Mouse (Mus musculus) stomach, embryonic 16.5 days (tissue): ENCODE results near the gene Trp53. TPM values are rescaled to one million over a fixed set of nuclear protein-coding genes. Genes with fewer than 3 reads are reported as not detected.
A peak's percentile ranks its signal among the peaks of the same experiment; 100 is the strongest.
"Not testable (repeated sequence)": the region's sequence is repeated elsewhere in the genome, so short reads cannot be mapped to it uniquely, and the experiment has no call there.

Source experiments
- ATAC-seq: fragments of 200-750 bp; cut with Nextera tagmentation; 2 replicates; pipeline ENCODE4 v1.8.0; 2017; ENCODE audit warnings: moderate number of reproducible peaks, moderate TSS enrichment; ENCODE audit not compliant: insufficient read depth, low FRiP score
- H3K27ac ChIP-seq: fragments of 300-500 bp; sonication (generic); 2 replicates; pipeline ENCODE4 v1.5.1; 2014; ENCODE audit warnings: low read length
- H3K27me3 ChIP-seq: fragments of 300-500 bp; sonication (generic); 2 replicates; pipeline ENCODE4 v1.6.1; 2014; ENCODE audit warnings: low read length, control low read depth, mixed read lengths; ENCODE audit not compliant: control insufficient read depth, insufficient read depth
- H3K36me3 ChIP-seq: fragments of 300-500 bp; sonication (generic); 2 replicates; pipeline ENCODE4 v1.6.1; 2014; ENCODE audit warnings: low read length; ENCODE audit not compliant: control insufficient read depth, insufficient read depth
- H3K4me1 ChIP-seq: fragments of 300-500 bp; sonication (generic); 2 replicates; pipeline ENCODE4 v1.6.1; 2014; ENCODE audit warnings: low read length, control low read depth, mixed read lengths; ENCODE audit not compliant: control insufficient read depth, insufficient read depth
- H3K4me2 ChIP-seq: fragments of 300-500 bp; sonication (generic); 2 replicates; pipeline ENCODE4 v1.6.1; 2014; ENCODE audit warnings: low read depth, low read length, mixed read lengths
- H3K4me3 ChIP-seq: fragments of 300-500 bp; sonication (generic); replicated peaks from 2 replicates; pipeline ENCODE4 v1.5.1; 2014; ENCODE audit warnings: mild to moderate bottlenecking, low read length
- H3K9ac ChIP-seq: fragments of 300-500 bp; sonication (generic); 2 replicates; pipeline ENCODE4 v1.6.1; 2014; ENCODE audit warnings: low read length
- H3K9me3 ChIP-seq: fragments of 300-500 bp; sonication (generic); replicated peaks from 2 replicates; pipeline ENCODE4 v1.6.1; 2016; ENCODE audit warnings: low read length, control low read depth; ENCODE audit not compliant: control insufficient read depth
- WGBS: fragments of 180-500 bp; shearing (Covaris S2); extraction: QIAGEN DNeasy Blood & Tissue Kit; methylation state at CpG from one replicate; pipeline ENCODE4 v1.1.7; 2014; 5-methylcytosine and 5-hydroxymethylcytosine counted together
- polyA plus RNA-seq: library from polyadenylated mRNA; unstranded; fragments of >200 nt; fragmentation: Nextera tagmentation; extraction: Ambion mirVana; gene quantifications from 2 replicates; pipeline ENCODE4 v1.2.1, GENCODE M21; 2015

Trp53 gene
- 118 and 120 TPM in 2 replicates for polyA plus RNA-seq

GRCm38 (mm10) chr11:69580091-69580514, at the start of gene Trp53, which contains the start of gene Wrap53:
TSS of gene Trp53 (plus strand) at chr11:69580359.
TSS of gene Wrap53 (minus strand) at chr11:69580255.
- Histone ChIP-seq H3K4me1 (peaks cover 26% of the 10 kb centered on the region), H3K27me3 (no peaks in the 10 kb centered on the region), H3K4me2 (peak within 1 kb of the TSS; percentile 72), H3K36me3 (no peaks in the 10 kb centered on the region), H3K9ac (peak within 1 kb of the TSS; percentile 90), H3K9me3 (no peaks in the 10 kb centered on the region), H3K27ac (peak within 1 kb of the TSS; percentile 97), H3K4me3 (peak within 1 kb of the TSS; percentile 87)
- ATAC-seq, result peak; percentile 70
- WGBS, result under 1% methylated on average over 13 of the region's 13 CpGs

GRCm38 (mm10) chr11:69530755-69531154, 49.4 kb upstream of the Trp53 start:
- H3K9me3 ChIP-seq, H3K4me3 ChIP-seq, H3K27me3 ChIP-seq, ATAC-seq, H3K36me3 ChIP-seq, H3K4me2 ChIP-seq, H3K4me1 ChIP-seq, H3K27ac ChIP-seq, H3K9ac ChIP-seq: not testable (repeated sequence)
- whole genome bisulfite sequencing, result 87% methylated on average over 6 of the region's 6 CpGs

GRCm38 (mm10) chr11:69532480-69533150, 47.5 kb upstream of the Trp53 start:
- WGBS, result 76% methylated on average over 7 of the region's 7 CpGs

GRCm38 (mm10) chr11:69534990-69535389, 45.2 kb upstream of the Trp53 start:
- H3K4me2 ChIP-seq, result no peak overlapping the region
- 81% methylated on average over 1 of the region's 1 CpGs for WGBS
- no peak overlapping the region for H3K27ac ChIP-seq
- H3K4me3 ChIP-seq, result no peak overlapping the region
- no peaks in the 10 kb centered on the region for H3K9me3 ChIP-seq
- no peak for ATAC-seq
- H3K4me1 ChIP-seq, result no peaks in the 10 kb centered on the region
- no peak overlapping the region for H3K9ac ChIP-seq
- no peaks in the 10 kb centered on the region for H3K27me3 ChIP-seq
- H3K36me3 ChIP-seq, result no peaks in the 10 kb centered on the region

More at GRCm38 (mm10) chr11:69532480-69533150, 47.5 kb upstream of the Trp53 start:
- no peaks in the 10 kb centered on the region for H3K9me3 ChIP-seq
- no peaks in the 10 kb centered on the region for H3K4me1 ChIP-seq
- H3K9ac ChIP-seq, result no peak overlapping the region
- no peak overlapping the region for H3K4me2 ChIP-seq
- no peak overlapping the region for H3K27ac ChIP-seq
- ATAC-seq, result no peak
- no peaks in the 10 kb centered on the region for H3K36me3 ChIP-seq
- H3K27me3 ChIP-seq, result no peaks in the 10 kb centered on the region
- no peak overlapping the region for H3K4me3 ChIP-seq

- no peak overlapping the region for H3K4me2 ChIP-seq
- H3K27me3 ChIP-seq, result no peaks in the 10 kb centered on the region
- no peaks in the 10 kb centered on the region for H3K9me3 ChIP-seq
- ATAC-seq, result no peak
- no peak overlapping the region for H3K27ac ChIP-seq
- H3K36me3 ChIP-seq, result no peaks in the 10 kb centered on the region
- H3K4me3 ChIP-seq, result no peak overlapping the region
- H3K9ac ChIP-seq, result no peak overlapping the region
- H3K4me1 ChIP-seq, result no peaks in the 10 kb centered on the region
- WGBS, result 79% methylated on average over 2 of the region's 2 CpGs
These were observed 39.5 kb upstream of the Trp53 start for GRCm38 (mm10) chr11:69540700-69541099.

GRCm38 (mm10) chr11:69541741-69542140, 38.4 kb upstream of the Trp53 start:
- not testable (repeated sequence) for H3K4me1 ChIP-seq, H3K4me3 ChIP-seq, H3K4me2 ChIP-seq, H3K27ac ChIP-seq, H3K36me3 ChIP-seq, H3K9me3 ChIP-seq, ATAC-seq, H3K27me3 ChIP-seq, H3K9ac ChIP-seq
- WGBS, result 64% methylated on average over 1 of the region's 3 CpGs

- Histone ChIP-seq H3K4me2 (no peak overlapping the region), H3K9me3 (no peaks in the 10 kb centered on the region), H3K27ac (no peak overlapping the region), H3K27me3 (no peaks in the 10 kb centered on the region), H3K4me1 (peaks cover 6% of the 10 kb centered on the region; the same call in 1 of the 2 replicates), H3K9ac (no peak overlapping the region), H3K36me3 (no peaks in the 10 kb centered on the region), H3K4me3 (no peak overlapping the region)
- WGBS, result 38% methylated on average over 3 of the region's 3 CpGs
- ATAC-seq, result no peak
These were observed 36.6 kb upstream of the Trp53 start for GRCm38 (mm10) chr11:69543598-69543997.

- peak; percentile 20; the same call in 1 of the 2 replicates for ATAC-seq
- no peaks in the 10 kb centered on the region for H3K9me3 ChIP-seq
- H3K27me3 ChIP-seq, result no peaks in the 10 kb centered on the region
- WGBS, result 11% methylated on average over 7 of the region's 7 CpGs
- H3K9ac ChIP-seq, result peak overlapping the region; percentile 77
- peak overlapping the region; percentile 57 for H3K4me3 ChIP-seq
- peaks cover 8% of the 10 kb centered on the region; the same call in 1 of the 2 replicates for H3K4me1 ChIP-seq
- peak overlapping the region; percentile 86 for H3K27ac ChIP-seq
- H3K4me2 ChIP-seq, result peak overlapping the region; percentile 94
- no peaks in the 10 kb centered on the region for H3K36me3 ChIP-seq
These were observed 34.2 kb upstream of the Trp53 start for GRCm38 (mm10) chr11:69545957-69546356.

GRCm38 (mm10) chr11:69546423-69547053, 33.6 kb upstream of the Trp53 start:
- Histone ChIP-seq H3K36me3 (no peaks in the 10 kb centered on the region), H3K4me1 (peaks cover 8% of the 10 kb centered on the region; the same call in 1 of the 2 replicates), H3K27me3 (no peaks in the 10 kb centered on the region), H3K9ac (peak overlapping the region; percentile 77), H3K27ac (peak overlapping the region; percentile 86), H3K4me2 (peak overlapping the region; percentile 94), H3K9me3 (no peaks in the 10 kb centered on the region), H3K4me3 (peak overlapping the region; percentile 57)
- WGBS, result under 1% methylated on average over 44 of the region's 44 CpGs
- ATAC-seq, result peak; percentile 69
